Mouse (Mus musculus) C2C12 (cell line): ENCODE measurements at regions not wholly inside any gene's neighbourhood (a gene's known extent, or its start where the extent isn't known, plus 50 kb on each side); places are given as distances from the start of the nearest gene placed in this dataset.

Experiments
- H3K27me3 ChIP-seq: one replicate; pipeline ENCODE4 v1.6.1; 2011; ENCODE audit not compliant: control insufficient read depth, insufficient read depth, insufficient read length
- H3K36me3 ChIP-seq: one replicate; pipeline ENCODE4 v1.6.1; 2011; ENCODE audit not compliant: control insufficient read depth, insufficient read depth
- H3K4me3 ChIP-seq: one replicate; pipeline ENCODE4 v1.5.1; 2011; ENCODE audit warnings: mild to moderate bottlenecking, control low read depth; ENCODE audit not compliant: poor library complexity, insufficient read depth, severe bottlenecking
- H3K79me2 ChIP-seq: one replicate; pipeline ENCODE4 v1.6.1; 2011; ENCODE audit not compliant: control insufficient read depth, insufficient read depth
- H3K79me3 ChIP-seq: one replicate; pipeline ENCODE4 v1.6.1; 2011; ENCODE audit warnings: low read depth, control low read depth
- H3ac ChIP-seq: one replicate; pipeline ENCODE3; 2011; ENCODE audit warnings: low read depth; ENCODE audit not compliant: control insufficient read depth, insufficient read length
- CEBPB ChIP-seq: IDR thresholded peaks from one replicate; pipeline ENCODE4 v1.6.1; 2011; ENCODE audit warnings: low read depth, mild to moderate bottlenecking, control low read depth, moderate library complexity
- CTCF ChIP-seq: IDR thresholded peaks from one replicate; pipeline ENCODE4 v1.5.1; 2011; ENCODE audit not compliant: control insufficient read depth, insufficient read depth, insufficient read length
- FOSL1 ChIP-seq: IDR thresholded peaks from one replicate; pipeline ENCODE4 v1.8.0; 2011; ENCODE audit warnings: mild to moderate bottlenecking, low read length; ENCODE audit not compliant: poor library complexity, insufficient read depth, severe bottlenecking
- MAX ChIP-seq: IDR thresholded peaks from one replicate; pipeline ENCODE4 v1.6.1; 2011; ENCODE audit warnings: mild to moderate bottlenecking, control low read depth
- MYOD1 ChIP-seq: IDR thresholded peaks from one replicate; pipeline ENCODE4 v1.6.1; 2011; ENCODE audit warnings: low read depth; ENCODE audit not compliant: control insufficient read depth, insufficient read length
- MYOG ChIP-seq: IDR thresholded peaks from one replicate; pipeline ENCODE4 v1.6.1; 2011; ENCODE audit not compliant: control insufficient read depth, insufficient read length; ENCODE audit errors: extremely low read depth
- USF1 ChIP-seq: IDR thresholded peaks from one replicate; pipeline ENCODE4 v1.6.1; 2011; ENCODE audit warnings: low read depth, mild to moderate bottlenecking, control low read depth, moderate library complexity

GRCm38 (mm10) chr15:27340070-27340469 is 126.4 kb upstream of the Ank start:
- Histone ChIP-seq H3ac (no peak overlapping the region), H3K4me3 (no peak overlapping the region), H3K36me3 (no peaks in the 10 kb centered on the region), H3K27me3 (no peaks in the 10 kb centered on the region), H3K79me2 (no peaks in the 10 kb centered on the region), H3K79me3 (no peaks in the 10 kb centered on the region)
- TF ChIP-seq CTCF = no peak
- no peak for TF ChIP-seq USF1

- no peak overlapping the region for H3K4me3 ChIP-seq
Observed at GRCm38 (mm10) chr15:27341518-27341976, 124.9 kb upstream of the Ank start.

GRCm38 (mm10) chr15:27358441-27358840 is 108.0 kb upstream of the Ank start:
- Histone ChIP-seq H3K79me2 (no peaks in the 10 kb centered on the region), H3K36me3 (no peaks in the 10 kb centered on the region), H3K4me3 (no peak overlapping the region), H3ac (no peak overlapping the region), H3K79me3 (no peaks in the 10 kb centered on the region), H3K27me3 (no peaks in the 10 kb centered on the region)
- no peak for TF ChIP-seq MYOG
- no peak for TF ChIP-seq CEBPB
- no peak for TF ChIP-seq FOSL1
- no peak for TF ChIP-seq MAX
- TF ChIP-seq USF1 = no peak
- TF ChIP-seq MYOD1 = no peak
- no peak for TF ChIP-seq CTCF

More at GRCm38 (mm10) chr15:27341518-27341976, 124.9 kb upstream of the Ank start:
- Histone ChIP-seq H3K79me2 (no peaks in the 10 kb centered on the region), H3K27me3 (no peaks in the 10 kb centered on the region), H3ac (no peak overlapping the region), H3K79me3 (no peaks in the 10 kb centered on the region), H3K36me3 (no peaks in the 10 kb centered on the region)
- no peak for TF ChIP-seq CTCF
- TF ChIP-seq CEBPB = peak; percentile 65
- TF ChIP-seq USF1 = no peak

- Histone ChIP-seq H3K36me3 (no peaks in the 10 kb centered on the region), H3ac (no peak overlapping the region), H3K27me3 (no peaks in the 10 kb centered on the region), H3K79me3 (no peaks in the 10 kb centered on the region), H3K4me3 (no peak overlapping the region), H3K79me2 (no peaks in the 10 kb centered on the region)
- TF ChIP-seq FOSL1 (no peak), CEBPB (no peak), CTCF (no peak), USF1 (no peak), MYOD1 (no peak), MYOG (no peak), MAX (no peak)
Observed at GRCm38 (mm10) chr15:27359271-27359670, 107.2 kb upstream of the Ank start.

GRCm38 (mm10) chr15:27374517-27374916 is 92.0 kb upstream of the Ank start:
- Histone ChIP-seq H3K27me3 (no peaks in the 10 kb centered on the region), H3ac (no peak overlapping the region), H3K79me2 (no peaks in the 10 kb centered on the region), H3K36me3 (no peaks in the 10 kb centered on the region), H3K4me3 (no peak overlapping the region), H3K79me3 (no peaks in the 10 kb centered on the region)
- TF ChIP-seq FOSL1 (no peak), MAX (no peak), CTCF (no peak), USF1 (no peak), MYOG (no peak), MYOD1 (no peak), CEBPB (no peak)

GRCm38 (mm10) chr15:27378601-27379094 is 87.8 kb upstream of the Ank start:
- H3ac ChIP-seq = no peak overlapping the region
- TF ChIP-seq CEBPB (peak; percentile 91), FOSL1 (peak; percentile 64), USF1 (no peak), MYOD1 (peak; percentile 35), CTCF (no peak)
- no peaks in the 10 kb centered on the region for H3K36me3 ChIP-seq
- H3K4me3 ChIP-seq = no peak overlapping the region
- H3K27me3 ChIP-seq = no peaks in the 10 kb centered on the region
- H3K79me3 ChIP-seq = no peaks in the 10 kb centered on the region
- H3K79me2 ChIP-seq = no peaks in the 10 kb centered on the region
